Mouse (Mus musculus): ENCODE data around the gene Faap20. TPM values are rescaled to one million over a fixed set of nuclear protein-coding genes. Genes with fewer than 3 reads are reported as not detected.
"Not testable (repeated sequence)": the region's sequence is repeated elsewhere in the genome, so short reads cannot be mapped to it uniquely, and the experiment has no call there.

Gene Faap20
- polyA plus RNA-seq, 1 experiment from 2014 or later: 69.7 TPM

DNA sequence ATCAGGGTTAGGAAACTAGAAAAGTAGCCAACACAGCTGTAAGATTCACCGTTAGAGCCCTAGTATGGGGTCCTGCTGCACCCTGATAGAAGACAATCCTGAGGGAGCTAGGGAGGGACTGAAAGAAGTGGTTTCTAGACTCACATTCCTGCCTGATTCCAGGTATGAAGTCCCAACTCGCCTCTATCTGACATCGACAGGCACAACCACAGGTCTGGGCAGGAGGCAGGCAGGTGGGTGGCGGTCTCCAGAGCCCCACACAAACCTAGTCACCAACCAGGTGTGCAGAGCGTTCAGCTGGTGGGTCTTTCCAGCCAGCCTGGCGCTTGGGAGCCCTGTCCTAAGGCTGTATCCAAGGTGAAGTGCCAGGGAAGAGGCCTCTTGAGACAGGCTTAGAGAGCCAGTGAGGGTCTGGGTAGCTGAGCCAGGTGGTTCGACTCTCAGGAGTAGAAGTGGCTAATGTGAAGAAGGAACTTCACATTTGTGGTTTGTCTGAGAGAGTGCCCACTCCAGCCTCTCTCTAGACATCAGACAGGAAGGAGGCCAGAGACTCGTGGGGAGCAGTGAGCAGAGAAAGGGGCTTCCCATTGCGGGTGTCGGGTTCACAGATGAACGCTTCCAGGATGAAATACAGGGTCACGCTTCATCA is 12.7 kb upstream of the Faap20 start:
- Histone ChIP-seq H3K4me3 (replicated peaks) (no peak overlapping the region), H3K9ac (replicated peaks) (no peak overlapping the region), H3K9me3 (replicated peaks) (no peaks in the 10 kb centered on the region), H3K27me3 (replicated peaks) (no peaks in the 10 kb centered on the region), H3K36me3 (no peaks in the 10 kb centered on the region), H3K4me1 (peaks cover 44% of the 10 kb centered on the region), H3K4me2 (no peak overlapping the region), H3K27ac (replicated peaks) (peak overlapping the region; percentile 88)
- no peak for ATAC-seq (ENCODE audit: low FRiP score)
- 80% methylated on average over 12 of the region's 12 CpGs for WGBS

DNA sequence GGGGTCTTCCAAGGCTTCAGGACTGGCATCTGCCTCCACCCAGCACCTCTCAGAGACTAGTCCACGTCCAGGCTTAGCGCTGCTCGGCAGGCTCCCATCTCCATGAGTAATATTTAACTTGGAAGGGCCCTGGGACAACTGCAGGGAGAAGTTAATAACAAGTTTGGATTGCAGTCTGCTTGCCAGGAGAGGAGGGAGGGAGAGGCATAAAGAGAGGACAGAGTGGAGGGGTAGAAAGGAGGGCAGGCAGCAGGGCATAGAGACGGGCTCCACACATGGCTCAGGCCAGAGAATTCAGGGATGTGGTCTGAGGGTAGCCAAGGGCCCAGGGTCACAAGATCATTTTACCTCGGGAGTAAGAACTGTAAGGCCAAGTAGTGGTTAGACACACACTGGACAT is 11.3 kb upstream of the Faap20 start:
- WGBS: 63% methylated on average over 5 of the region's 5 CpGs
- Histone ChIP-seq H3K27me3 (replicated peaks) (no peaks in the 10 kb centered on the region), H3K4me2 (no peak overlapping the region), H3K9ac (replicated peaks) (no peak overlapping the region), H3K4me3 (replicated peaks) (no peak overlapping the region), H3K36me3 (no peaks in the 10 kb centered on the region), H3K4me1 (peaks cover 42% of the 10 kb centered on the region), H3K9me3 (replicated peaks) (no peaks in the 10 kb centered on the region), H3K27ac (replicated peaks) (no peak overlapping the region)
- ATAC-seq (ENCODE audit: low FRiP score): no peak

DNA sequence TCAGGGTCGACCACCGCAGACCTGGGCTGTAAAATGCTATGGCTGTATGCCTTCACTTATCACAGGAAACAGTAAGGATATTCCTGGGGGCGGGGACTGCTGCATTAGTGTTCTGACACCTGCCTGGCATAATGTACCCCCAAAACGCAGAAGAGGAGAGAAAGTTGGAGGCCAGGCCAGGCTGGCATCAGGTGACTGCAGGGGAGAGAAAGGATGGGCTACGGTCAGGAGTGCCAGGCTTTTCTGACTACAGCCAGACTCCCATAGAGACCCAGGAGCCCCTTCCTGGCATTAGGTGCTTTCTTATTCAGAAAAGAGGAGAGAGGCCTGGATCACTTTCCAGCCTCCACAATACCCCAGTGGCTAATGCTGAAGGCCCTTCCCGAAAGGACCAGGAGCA is 10.1 kb upstream of the Faap20 start:
- H3K4me2 ChIP-seq: no peak overlapping the region
- no peaks in the 10 kb centered on the region for H3K9me3 ChIP-seq (replicated peaks)
- no peak overlapping the region for H3K27ac ChIP-seq (replicated peaks)
- H3K4me3 ChIP-seq (replicated peaks): no peak overlapping the region
- H3K36me3 ChIP-seq: no peaks in the 10 kb centered on the region
- H3K27me3 ChIP-seq (replicated peaks): no peaks in the 10 kb centered on the region
- peaks cover 30% of the 10 kb centered on the region for H3K4me1 ChIP-seq
- ATAC-seq (ENCODE audit: low FRiP score): no peak
- H3K9ac ChIP-seq (replicated peaks): no peak overlapping the region
- WGBS: 50% methylated on average over 6 of the region's 6 CpGs

DNA sequence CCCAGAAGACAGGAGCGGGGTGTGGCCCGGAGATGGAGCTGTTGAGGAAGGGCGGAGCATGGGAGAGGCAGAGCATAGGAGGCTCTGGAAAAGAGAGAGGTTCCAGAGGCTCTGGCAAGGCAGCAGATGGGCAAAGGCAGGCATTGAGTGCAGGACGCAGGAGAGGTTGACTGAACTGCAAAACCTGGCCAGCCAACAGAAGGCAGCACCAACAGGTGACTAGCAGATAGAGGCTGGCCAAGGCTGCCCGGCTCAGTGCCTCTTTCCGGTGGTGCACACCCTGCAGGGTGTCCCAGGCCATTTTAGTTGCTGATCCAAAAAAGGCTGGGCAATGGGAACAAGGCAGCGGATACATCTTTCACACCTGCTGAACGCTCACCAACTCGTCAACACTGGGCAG is 7.8 kb upstream of the Faap20 start:
- Histone ChIP-seq H3K27ac (replicated peaks) (no peak overlapping the region), H3K9me3 (replicated peaks) (no peaks in the 10 kb centered on the region), H3K36me3 (no peaks in the 10 kb centered on the region), H3K9ac (replicated peaks) (no peak overlapping the region), H3K4me1 (peaks cover 19% of the 10 kb centered on the region), H3K4me3 (replicated peaks) (no peak overlapping the region), H3K27me3 (replicated peaks) (no peaks in the 10 kb centered on the region), H3K4me2 (no peak overlapping the region)
- WGBS: 82% methylated on average over 9 of the region's 9 CpGs
- no peak for ATAC-seq (ENCODE audit: low FRiP score)

DNA sequence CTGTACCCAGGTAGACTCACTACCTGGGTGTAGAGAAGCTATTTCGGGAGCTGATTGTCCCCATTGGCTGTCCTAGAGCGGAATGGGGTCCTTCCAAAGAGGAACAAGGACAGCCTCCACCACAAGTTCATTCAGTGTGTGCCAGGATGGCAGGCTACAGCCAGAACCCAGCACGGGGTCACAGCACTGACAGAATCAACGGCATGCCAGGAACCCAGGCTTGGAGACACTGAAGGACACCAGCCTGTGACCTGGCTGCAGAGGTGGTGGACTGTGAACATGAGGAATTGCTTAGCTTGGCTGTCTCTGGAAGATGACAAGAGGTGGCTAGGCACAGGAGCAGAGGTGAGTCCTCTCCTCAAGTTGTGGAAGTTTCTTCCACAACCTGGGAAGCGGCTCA is 7.3 kb upstream of the Faap20 start:
- WGBS: 94% methylated on average over 5 of the region's 5 CpGs
- Histone ChIP-seq H3K36me3 (no peaks in the 10 kb centered on the region), H3K4me3 (replicated peaks) (no peak overlapping the region), H3K9ac (replicated peaks) (no peak overlapping the region), H3K27ac (replicated peaks) (no peak overlapping the region), H3K9me3 (replicated peaks) (no peaks in the 10 kb centered on the region), H3K27me3 (replicated peaks) (no peaks in the 10 kb centered on the region), H3K4me1 (peaks cover 18% of the 10 kb centered on the region), H3K4me2 (no peak overlapping the region)
- no peak for ATAC-seq (ENCODE audit: low FRiP score)

DNA sequence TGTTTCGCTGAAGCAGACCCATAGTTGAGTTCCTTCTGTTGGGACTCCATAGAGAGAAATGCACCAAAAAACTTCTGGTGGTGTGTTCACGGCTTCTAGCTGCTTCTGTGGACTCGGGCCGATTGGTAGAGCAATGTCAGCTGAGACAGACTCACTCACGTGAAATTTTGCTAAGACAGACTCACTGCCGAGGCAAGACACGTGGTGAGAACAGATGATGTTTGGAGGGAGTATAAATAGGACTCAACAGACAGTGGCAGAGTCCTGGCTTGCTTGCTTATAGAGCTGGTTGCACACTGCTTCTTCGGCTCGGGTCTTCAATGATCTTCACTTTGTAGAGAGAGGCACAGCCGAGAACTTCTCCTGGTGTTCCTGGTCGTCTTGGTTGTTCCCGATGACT is 6.4 kb upstream of the Faap20 start:
- no peak overlapping the region for H3K27ac ChIP-seq (replicated peaks)
- H3K9me3 ChIP-seq (replicated peaks): no peaks in the 10 kb centered on the region
- H3K4me1 ChIP-seq: peaks cover 13% of the 10 kb centered on the region
- H3K9ac ChIP-seq (replicated peaks): no peak overlapping the region
- H3K36me3 ChIP-seq: no peaks in the 10 kb centered on the region
- H3K4me3 ChIP-seq (replicated peaks): no peak overlapping the region
- no peak for ATAC-seq (ENCODE audit: low FRiP score)
- WGBS: 86% methylated on average over 12 of the region's 12 CpGs
- H3K4me2 ChIP-seq: no peak overlapping the region
- H3K27me3 ChIP-seq (replicated peaks): no peaks in the 10 kb centered on the region

DNA sequence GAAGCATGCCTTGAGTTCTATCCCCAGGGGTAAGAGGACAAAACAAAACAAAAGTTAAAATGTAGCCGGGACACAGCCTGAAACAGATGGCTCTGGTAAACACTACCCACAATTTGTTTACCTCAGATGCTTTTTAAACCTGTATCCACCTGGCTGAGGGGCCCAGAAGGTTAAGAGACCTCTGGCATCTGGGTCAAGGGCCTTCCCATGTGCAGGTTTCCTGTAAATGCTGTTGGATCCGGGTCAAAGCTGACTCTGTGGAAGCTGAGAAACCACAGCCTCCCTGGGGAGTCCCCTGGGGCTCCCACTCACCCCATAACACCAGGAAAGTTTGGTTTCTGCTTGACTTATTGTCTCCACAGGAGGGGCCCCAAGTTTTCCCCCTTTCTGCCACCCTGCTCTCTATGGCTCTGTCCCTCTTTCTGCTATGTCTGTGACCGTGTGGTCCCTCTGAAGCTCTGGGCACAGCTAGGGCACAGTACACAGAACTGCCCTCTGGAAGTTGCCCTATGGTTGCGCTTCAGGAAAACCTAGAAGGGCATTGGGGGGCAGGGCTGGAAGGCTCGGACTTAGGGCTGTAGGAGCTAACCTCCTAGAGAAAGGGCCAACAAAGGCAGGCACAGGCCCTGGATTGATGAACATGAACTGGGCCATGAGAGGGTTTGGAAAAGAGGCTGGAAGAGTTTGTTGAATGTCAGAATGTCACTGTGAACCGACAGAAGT is 3.7 kb upstream of the Faap20 start:
- H3K4me1 ChIP-seq: peaks cover 28% of the 10 kb centered on the region
- H3K9me3 ChIP-seq (replicated peaks): no peaks in the 10 kb centered on the region
- ATAC-seq (ENCODE audit: low FRiP score): no peak
- no peak overlapping the region; the same call in 1 of the 2 replicates for H3K9ac ChIP-seq (replicated peaks)
- 61% methylated on average over 6 of the region's 6 CpGs for WGBS
- no peak overlapping the region for H3K4me2 ChIP-seq
- peak overlapping the region; percentile 73 for H3K27ac ChIP-seq (replicated peaks)
- H3K27me3 ChIP-seq (replicated peaks): no peaks in the 10 kb centered on the region
- no peaks in the 10 kb centered on the region for H3K36me3 ChIP-seq
- H3K4me3 ChIP-seq (replicated peaks): no peak overlapping the region

DNA sequence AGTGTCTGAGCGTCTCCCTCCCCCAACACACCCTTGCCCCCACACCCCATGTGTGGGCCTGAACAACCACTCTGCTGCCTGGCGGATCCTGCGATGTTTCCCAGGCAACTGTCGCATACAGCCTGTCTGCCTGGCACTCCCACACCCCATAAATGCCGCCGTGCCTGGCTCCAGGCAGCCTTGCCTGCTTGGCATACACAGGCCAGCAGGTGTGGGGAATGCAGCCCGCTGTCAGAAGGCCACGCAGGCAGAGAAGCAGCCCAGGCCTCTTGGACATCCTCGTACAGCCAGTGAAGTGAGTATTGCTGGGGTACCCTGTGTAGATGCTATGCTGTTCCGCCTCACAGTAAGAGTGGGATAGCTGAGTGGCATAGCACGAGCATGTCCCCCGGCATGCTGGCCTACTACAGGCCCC is 2.9 kb upstream of the Faap20 start:
- H3K27me3 ChIP-seq (replicated peaks): no peaks in the 10 kb centered on the region
- no peaks in the 10 kb centered on the region for H3K9me3 ChIP-seq (replicated peaks)
- ATAC-seq (ENCODE audit: low FRiP score): no peak
- H3K9ac ChIP-seq (replicated peaks): no peak overlapping the region; the same call in 1 of the 2 replicates
- H3K27ac ChIP-seq (replicated peaks): peak overlapping the region; percentile 73
- H3K36me3 ChIP-seq: no peaks in the 10 kb centered on the region
- H3K4me3 ChIP-seq (replicated peaks): no peak overlapping the region
- peaks cover 36% of the 10 kb centered on the region for H3K4me1 ChIP-seq
- WGBS: 57% methylated on average over 12 of the region's 12 CpGs
- H3K4me2 ChIP-seq: no peak overlapping the region

DNA sequence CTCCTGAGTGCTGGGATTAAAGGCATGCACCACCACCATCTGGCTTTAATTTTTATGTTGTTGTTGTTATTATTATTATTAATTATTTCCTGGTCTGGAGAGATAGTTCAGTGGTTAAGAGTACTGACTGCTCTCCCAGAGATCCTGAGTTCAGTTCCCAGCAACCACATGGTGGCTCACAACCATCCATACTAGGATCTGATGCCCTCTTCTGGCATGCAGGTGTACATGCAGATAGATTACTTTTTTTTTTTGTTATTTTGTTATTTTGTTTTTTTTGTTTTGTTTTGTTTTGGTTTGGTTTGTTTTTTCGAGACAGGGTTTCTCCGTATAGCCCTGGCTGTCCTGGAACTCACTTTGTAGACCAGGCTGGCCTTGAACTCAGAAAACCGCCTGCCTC is 1.5 kb upstream of the Faap20 start:
- 98% methylated on average over 3 of the region's 3 CpGs for WGBS
- H3K4me2 ChIP-seq: not testable (repeated sequence)

DNA sequence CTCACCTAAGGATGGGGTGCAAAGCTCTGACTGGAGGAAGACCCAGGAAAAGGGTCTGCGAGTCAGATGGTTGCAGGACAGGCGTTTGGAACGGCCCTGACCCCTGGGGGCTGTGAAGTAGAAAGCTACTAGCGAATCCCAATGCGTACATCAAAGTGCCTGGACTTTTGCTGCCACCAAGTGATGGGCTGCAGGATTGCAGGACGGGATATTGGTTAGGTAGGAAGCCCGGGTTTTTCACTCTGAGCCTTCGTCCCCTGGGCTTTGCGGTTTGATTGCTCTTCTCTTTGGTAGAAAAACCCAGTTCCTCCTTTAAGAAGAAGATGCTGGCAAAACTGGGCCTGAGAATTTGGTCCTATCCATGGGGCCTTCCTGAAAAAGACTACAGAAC is 350 bp upstream of the Faap20 start:
- peak overlapping the region; percentile 95 for H3K4me2 ChIP-seq
- H3K4me3 ChIP-seq (replicated peaks): peak overlapping the region; percentile 64
- H3K9ac ChIP-seq (replicated peaks): peak overlapping the region; percentile 86
- no peaks in the 10 kb centered on the region for H3K27me3 ChIP-seq (replicated peaks)
- no peaks in the 10 kb centered on the region for H3K9me3 ChIP-seq (replicated peaks)
- under 1% methylated on average over 9 of the region's 9 CpGs for WGBS
- peak overlapping the region; percentile 97 for H3K27ac ChIP-seq (replicated peaks)
- ATAC-seq (ENCODE audit: low FRiP score): peak; percentile 80
- H3K4me1 ChIP-seq: peaks cover 59% of the 10 kb centered on the region
- H3K36me3 ChIP-seq: no peaks in the 10 kb centered on the region; the same call in 1 of the 2 replicates

More for the DNA sequence above, 1.5 kb upstream of the Faap20 start:
- H3K9ac ChIP-seq (replicated peaks); H3K4me3 ChIP-seq (replicated peaks); H3K27me3 ChIP-seq (replicated peaks); H3K36me3 ChIP-seq; ATAC-seq (ENCODE audit: low FRiP score); H3K9me3 ChIP-seq (replicated peaks); H3K27ac ChIP-seq (replicated peaks): not testable (repeated sequence)
- H3K4me1 ChIP-seq: peaks cover 49% of the 10 kb centered on the region

DNA sequence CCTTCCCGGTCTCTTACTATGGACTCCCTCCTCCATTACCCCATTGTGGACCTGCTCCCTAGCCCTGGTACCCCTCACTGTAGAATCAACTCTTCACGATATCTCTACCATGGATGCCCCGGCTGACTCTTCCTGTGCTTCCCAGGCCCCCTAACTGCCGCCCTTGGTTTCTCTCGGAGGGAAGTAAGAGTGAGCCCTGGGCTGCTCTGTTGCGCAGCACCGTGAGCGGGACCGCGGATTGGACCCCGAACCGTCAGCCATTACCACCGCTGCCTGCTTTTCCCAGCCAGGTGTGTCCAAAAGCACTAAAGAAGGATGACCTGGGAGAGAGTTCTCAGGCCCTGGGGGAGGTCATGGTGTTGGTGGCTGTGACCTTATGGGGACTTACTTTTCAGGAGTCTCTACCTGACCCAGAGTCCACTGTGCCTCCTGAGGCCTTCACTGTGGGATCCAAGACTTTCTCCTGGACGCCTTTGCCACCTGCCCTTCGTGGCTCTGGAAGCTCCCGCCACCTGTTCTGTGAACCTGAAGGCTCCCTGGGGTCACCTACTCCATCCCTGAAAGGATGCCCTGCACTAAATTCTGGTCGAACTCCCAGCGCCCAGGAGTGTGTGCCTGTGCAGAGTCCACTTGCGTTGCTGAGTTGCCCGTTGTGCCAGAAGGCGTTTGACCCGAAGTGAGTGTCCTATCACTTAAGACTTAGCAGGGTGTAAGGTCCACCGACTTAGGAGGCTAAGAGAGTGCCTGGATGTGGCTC is 937 bp downstream of the Faap20 start:
- ATAC-seq (ENCODE audit: low FRiP score): peak; percentile 45
- Histone ChIP-seq H3K27me3 (replicated peaks) (no peaks in the 10 kb centered on the region), H3K9me3 (replicated peaks) (no peaks in the 10 kb centered on the region), H3K4me3 (replicated peaks) (peak overlapping the region; percentile 64), H3K27ac (replicated peaks) (peak overlapping the region; percentile 97), H3K9ac (replicated peaks) (peak overlapping the region; percentile 86), H3K4me2 (peak overlapping the region; percentile 95), H3K36me3 (no peaks in the 10 kb centered on the region; the same call in 1 of the 2 replicates), H3K4me1 (peaks cover 59% of the 10 kb centered on the region)
- 9% methylated on average over 23 of the region's 23 CpGs for WGBS
